Mouse (Mus musculus) ovary, postnatal 14 days (tissue): ENCODE measurements around the gene St8sia2.
"Not testable (repeated sequence)": the region's sequence is repeated elsewhere in the genome, so short reads cannot be mapped to it uniquely, and the experiment has no call there.

Experiments used
- DNase-seq: peaks from one replicate; pipeline ENCODE4 v3.0.0; 2022; ENCODE audit warnings: low spot score

Gene St8sia2

DNA sequence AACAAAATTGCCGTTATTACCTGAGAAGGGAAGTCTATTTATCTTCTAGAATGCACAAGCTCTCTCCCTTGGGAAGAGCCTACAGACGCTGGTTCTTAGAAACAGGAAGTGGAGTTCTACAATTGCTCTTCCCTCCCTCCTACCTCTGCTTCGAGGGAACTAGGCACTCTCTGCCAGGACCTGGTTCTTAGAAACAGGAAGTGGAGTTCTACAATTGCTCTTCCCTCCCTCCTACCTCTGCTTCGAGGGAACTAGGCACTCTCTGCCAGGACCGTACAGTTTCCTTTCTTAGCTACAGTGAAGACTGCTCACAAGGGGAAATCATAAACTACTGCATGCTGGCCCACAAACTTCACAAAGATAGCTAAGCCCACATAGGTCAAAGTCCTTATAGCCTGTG, 41.3 kb downstream of the St8sia2 start:
- DNase-seq: not testable (repeated sequence)

DNA sequence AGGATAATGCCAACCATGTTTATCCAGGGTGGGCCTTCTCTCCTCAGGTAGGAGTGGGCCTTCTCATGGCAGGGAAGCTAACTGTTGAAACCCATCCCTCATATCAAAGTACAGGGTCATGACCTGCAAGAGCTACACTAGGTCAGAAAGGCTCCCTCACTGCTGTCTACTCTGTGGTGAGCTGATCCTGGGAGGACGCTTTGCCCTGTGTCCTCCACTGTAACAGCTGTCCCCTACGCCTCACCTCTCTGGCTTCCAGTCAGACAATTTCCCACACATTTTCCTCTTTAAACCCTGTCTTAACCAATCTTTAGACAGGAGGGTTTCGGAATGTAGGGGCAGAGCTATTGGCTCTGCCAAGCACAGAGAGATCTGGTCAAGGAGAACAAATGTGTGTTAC, 48.3 kb downstream of the St8sia2 start:
- DNase-seq: no peak

DNA sequence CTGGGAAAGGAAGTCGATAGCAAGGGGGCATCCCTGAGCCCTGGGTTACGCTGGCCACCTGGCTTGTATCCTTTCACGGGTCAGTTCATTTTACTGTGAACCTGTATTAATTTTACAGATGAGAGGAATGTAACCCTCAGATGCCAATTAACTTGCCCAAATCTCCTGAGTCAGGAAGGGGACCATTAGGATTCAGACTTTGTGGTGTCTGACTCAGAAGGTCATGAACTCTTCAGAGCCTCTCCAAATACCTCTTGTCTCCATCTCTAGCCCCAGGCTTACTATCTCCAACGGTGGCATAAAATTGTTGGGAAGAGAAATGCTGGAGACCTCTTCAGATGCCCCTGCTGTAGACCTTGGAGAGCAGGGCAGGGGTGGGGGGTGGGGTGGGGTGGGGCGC, 51.1 kb downstream of the St8sia2 start:
- no peak for DNase-seq

DNA sequence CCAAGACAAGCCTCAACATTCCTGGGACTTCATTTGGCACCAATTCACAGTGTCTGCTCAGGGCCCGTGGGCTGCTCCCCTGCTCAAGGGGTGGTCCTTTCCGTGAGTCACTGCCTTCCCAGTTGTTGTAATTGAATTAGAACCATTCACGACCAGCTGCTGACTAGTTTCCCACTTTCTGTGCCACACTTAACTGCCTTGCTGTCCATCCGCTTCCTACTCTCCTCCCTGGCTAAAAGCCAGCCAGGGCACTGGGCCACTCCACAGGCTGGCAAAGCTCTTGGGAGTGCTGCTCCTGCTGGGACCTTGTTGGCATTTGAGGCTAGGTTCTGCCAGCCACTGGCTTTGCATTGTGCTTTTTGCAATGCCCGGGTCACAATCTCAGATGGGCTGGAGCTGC, 59.0 kb downstream of the St8sia2 start:
- DNase-seq: peak; percentile 21

DNA sequence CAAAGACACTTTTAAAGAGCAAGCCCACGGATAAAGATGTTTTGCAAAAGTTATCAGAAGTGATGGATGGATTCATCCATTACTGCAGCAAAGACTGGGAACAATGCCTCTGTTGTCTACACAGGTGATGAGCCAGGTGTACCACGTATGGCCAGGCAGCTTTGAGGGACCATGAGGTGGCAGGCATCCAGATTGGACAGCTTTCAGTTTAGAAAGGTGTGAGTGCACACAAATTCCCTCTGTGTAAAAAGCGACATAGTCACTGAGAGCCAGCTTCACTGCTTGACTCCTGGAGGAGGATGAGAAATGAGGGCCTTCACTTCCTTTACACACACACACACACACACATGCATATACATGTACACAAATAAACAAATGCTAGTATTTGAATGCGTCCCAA, 60.4 kb downstream of the St8sia2 start:
- DNase-seq: no peak

DNA sequence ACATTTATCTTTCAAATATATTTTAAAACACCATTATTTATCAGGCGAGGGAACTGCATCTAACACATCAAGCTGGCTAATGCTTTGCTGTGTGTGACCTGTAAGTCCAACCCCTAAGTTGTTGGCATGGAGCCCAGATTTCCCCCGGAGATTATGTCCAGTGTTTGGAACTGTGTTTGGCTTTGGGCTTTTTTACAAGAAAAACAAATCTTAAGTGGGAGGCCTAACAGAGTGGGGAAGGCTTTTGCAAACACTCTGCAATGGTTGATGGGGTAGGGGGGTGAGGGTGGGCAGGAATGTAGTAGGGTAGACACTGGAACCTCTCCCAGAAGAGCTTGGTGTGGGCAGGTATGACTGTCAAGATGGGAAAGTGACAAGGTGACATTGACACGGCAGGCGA, 71.8 kb downstream of the St8sia2 start:
- DNase-seq: peak; percentile 41

DNA sequence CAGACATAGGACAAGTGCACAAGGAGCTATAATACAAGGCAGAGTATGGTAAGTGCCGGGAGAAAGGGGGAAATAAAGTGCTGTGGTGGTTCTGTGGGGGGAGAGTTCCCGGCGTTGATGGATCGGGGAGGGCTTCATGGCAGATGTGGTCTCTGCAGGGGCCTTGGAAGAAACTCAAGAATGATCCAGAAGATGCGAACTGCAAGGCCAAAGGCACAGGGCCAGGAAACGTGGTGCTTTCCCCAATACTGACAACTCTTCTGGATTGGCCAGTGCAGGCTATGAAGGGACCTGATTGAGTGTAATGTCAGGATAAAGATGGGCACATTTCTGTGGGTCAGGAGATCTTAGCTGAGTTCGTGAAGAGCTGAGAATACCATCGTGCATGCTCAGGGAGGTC, 74.3 kb downstream of the St8sia2 start:
- no peak for DNase-seq

DNA sequence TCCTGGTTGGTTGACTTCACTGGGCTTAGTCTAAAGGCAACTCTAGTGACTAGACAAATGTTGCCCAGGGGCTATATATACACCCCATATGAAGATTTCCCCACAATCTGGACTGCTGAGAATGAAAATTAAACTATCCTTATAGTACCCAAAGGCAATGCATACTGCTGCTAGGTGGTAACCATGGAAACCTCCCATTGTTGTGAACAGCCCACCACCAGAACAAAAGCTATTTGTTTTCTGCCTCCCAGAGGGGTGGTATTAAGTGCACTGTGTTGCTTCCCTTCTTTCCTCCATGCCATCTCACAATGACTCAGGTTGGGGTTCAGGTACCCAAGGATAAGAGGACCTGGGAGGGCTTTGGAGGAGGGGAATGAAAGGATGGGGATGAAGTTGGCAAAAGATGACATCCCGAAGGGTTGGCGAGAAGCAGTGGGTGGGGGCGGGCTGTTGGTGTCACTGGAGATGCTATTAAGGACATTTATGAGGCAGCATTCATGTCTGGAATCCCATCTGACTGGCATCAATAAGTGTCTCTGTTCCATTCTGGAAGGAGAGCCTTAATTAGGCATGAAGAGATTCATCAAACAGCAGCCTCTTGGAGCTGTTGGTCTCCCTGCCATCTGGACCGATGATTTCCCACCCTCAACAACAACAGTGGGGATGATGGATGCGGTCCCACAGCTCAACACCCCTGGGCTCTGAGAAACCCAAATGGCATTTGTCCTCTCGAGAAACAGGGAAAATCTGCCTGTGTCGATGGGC, 75.3 kb downstream of the St8sia2 start:
- no peak for DNase-seq

DNA sequence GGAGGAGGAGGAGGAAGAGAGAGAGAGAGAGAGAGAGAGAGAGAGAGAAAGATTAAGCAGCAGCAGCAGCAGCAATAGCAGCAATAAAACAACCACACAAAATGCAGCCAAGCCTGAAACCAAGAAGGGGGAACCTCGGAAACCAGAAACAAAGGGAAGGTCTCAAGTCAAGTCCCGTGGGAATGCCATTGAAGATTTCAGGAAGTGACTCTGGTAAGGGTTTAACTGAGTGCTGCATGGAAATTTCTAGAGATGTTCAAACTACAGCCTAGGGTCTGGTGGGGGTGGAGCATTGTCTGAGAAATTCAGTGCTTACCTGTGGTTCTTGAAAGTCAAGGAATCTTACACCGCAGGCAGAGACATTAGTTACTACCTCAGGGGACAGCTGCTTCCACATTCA, 77.4 kb downstream of the St8sia2 start:
- DNase-seq: no peak

DNA sequence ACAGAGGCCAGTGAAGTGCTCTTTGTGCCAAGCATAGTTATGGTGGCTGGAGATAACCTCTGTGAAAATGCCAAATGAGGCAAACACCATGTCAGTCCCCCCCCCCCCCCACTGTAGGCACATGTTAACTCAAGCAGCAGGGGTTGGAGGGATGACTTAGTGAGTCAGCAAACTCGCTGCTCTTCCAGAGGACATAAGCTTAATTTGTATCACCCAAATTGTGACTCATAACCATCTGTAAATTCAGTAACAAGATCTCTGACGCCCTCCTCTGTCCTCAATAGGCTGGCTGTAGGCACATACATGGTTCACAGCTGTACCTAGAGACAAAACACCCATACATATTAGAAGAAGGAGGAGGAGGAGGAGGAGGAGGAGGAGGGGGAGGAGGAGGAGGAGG, 77.8 kb downstream of the St8sia2 start:
- DNase-seq: no peak

DNA sequence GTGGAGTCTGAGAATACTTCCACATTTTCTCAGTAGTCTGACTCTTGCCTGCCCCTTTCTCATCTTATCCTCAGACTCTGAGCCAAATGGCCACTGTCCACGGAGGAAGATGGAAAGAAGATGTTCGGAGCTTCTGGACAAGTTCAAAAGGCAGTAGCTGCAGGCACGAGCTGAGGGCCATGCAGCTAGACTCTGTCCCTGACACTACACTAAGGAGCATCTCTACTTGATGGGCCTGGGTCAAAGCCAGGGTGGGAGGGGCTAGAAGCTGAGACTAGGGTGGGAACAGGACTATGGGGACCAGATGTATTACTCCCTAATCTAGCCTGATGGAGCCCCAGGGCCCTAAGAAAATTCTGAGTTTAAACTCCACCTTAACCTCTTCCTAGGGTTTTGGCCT, 80.5 kb downstream of the St8sia2 start:
- DNase-seq: no peak

DNA sequence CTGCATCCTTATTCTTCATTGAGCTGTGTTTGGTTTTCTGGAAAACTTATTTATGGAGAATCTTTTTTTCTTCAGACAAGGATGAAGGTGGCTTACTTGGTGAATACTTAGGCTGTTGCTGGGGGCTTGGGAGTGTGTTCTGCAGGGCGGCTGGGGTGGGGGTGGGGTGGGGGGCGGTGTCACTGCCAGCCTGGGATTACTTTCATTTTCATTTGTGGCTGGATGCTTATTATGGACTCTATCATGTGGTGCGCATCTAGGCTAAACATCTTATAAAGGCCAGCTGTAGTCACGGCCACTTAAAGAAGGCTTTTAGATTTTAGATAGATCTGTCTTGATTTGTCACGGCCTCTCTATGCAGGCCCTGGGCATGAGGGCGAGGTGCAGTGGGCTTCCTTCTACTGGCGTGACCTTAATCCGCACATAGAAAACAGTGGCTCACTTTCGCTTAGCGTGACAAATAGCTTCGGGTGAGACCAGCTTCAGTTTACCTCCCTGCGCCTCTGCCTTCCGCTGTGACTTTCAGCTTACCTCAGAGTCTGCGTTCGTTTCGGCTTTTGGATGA, 92.5 kb downstream of the St8sia2 start:
- no peak for DNase-seq

DNA sequence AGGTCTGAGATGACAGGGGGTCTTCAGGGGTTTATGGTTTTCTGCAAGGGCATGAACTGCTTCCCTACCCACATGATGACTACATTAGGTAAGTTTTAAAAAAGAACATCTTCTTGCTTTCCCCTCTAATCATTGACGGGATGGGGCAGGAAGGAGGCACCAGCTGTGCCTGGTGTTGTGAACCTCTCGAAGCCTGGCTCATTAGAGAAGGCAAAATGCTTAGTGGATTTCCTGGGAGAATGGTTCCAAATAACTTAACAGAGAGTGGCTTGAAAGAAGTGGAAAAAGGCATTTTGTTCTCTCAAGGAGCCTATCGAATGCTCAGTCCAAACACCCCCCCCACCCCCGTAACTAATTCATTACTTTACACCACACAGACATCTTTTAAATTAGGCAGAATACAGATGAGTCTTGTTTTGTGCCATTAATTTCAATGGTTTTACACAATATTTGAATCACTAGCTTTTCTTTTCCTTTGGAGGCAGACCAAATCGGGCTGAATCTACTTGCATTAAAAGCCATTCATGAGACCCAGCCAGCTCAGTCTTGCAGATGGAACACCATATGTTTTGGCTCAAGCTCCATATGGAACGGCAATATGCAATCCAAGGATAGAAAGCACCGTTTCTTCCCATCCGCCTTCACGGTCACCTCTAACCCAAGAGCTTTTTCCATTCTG, 95.7 kb downstream of the St8sia2 start:
- no peak for DNase-seq

DNA sequence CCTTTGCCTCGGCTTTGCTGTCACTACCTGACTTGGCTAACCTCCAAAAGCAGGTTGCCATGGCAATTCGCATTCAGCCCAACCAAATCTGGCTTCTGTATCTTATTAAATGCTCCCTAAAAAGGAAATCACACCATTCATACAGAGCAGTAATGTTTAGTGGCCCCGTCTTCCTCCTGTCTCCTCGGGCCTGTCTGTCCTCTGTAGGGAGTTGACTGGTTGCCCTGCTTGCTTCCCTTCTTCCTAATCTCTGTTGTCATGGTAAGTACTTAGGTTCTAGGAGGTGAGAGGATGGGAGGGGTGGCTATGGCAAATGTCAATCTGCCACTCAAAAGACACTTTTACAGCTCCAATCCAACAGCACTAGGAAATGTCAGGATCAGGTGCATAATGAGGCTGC, 101.6 kb downstream of the St8sia2 start:
- no peak for DNase-seq

DNA sequence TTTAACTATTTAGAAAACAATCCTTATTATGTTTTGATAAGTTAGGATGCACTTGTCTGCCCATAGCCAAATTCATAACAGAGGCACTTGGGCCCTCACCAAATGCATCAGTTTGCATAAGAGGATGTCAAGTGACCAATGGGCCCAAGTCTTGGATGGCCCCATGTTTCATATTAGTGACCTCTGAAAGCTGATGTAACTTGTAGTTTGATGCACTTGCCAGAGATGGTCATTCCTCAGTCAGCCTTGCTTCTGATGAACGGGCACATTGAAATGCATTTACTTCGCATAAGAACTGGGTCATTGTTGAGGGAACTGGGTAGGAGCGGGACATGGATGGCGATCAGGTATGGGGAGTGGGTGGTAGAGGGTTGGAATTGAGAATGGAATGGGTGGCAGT, 102.6 kb downstream of the St8sia2 start:
- DNase-seq: no peak

DNA sequence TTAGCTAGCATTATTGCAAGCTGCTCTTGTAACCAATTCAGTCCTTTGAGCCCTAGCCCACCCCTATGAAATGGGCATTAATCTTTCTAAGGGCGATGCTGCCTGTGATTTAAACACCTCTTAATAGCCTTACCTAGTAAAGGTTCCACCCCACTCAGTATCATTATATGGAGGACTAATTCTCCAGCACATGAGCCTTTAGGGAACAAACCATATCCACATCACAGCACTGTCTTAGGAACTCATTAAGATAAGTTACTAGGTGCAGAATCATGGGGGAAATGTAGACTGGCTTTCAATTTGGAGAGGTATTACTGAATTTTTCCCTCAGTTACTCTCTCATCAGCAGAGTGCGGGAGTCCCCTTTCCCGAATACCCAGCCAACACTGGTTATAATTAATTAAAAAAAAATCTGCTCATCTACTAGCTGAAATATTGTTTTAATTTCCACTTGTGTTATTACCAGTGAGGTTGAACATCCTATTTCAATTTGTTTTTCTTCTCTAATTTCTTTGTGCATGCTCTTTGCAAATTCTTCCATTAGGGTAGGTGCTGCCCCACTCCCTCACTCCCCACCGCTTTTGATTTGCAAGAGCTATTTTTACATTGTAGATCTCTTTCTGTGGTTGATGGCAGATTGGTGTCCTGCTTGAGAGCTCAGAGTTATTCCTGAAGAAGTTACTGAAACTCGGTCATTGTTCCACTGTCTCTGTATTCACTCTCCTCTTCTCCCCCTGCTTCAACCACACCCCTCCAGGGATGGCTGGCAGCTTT, 103.9 kb downstream of the St8sia2 start:
- no peak for DNase-seq

DNA sequence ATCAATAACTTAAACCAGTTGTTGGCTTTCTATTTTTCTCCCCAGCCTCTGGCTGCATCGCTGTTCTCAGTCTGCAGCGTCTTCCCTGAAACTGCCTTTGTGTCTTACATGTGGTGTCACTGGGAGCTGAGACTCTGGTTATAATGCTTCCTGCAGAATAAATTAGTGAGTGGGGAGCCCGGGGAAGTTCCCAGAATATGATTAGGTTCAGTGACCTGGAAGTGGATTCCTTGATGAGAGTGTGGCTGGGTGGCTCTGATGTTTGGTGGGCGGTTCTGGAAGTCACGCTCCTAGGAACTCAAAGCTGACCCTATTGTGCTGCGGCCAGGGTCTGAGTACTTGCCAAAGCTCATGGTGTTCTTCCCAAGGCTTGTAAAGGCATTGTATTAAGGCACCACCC, 119.0 kb downstream of the St8sia2 start:
- DNase-seq: no peak

DNA sequence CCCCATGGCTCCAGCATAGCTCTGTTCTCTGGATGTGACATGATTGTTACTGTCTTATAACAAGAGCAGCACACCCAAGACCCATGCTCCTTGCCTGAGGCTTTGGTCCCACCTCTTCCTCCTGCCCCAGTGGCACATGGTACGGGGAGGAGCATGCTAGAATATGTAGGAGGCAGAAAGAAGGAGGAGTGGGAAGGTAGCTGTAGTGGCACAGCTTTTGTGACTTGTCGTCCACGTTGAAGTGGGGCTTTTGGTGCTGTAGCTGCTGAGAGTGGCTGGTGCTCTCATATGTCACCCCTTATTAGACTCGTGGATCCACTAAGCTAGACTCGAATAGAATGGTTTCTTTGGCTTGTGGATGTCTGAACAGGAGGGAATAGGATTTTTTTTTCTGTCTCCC, 121.7 kb downstream of the St8sia2 start:
- no peak for DNase-seq

DNA sequence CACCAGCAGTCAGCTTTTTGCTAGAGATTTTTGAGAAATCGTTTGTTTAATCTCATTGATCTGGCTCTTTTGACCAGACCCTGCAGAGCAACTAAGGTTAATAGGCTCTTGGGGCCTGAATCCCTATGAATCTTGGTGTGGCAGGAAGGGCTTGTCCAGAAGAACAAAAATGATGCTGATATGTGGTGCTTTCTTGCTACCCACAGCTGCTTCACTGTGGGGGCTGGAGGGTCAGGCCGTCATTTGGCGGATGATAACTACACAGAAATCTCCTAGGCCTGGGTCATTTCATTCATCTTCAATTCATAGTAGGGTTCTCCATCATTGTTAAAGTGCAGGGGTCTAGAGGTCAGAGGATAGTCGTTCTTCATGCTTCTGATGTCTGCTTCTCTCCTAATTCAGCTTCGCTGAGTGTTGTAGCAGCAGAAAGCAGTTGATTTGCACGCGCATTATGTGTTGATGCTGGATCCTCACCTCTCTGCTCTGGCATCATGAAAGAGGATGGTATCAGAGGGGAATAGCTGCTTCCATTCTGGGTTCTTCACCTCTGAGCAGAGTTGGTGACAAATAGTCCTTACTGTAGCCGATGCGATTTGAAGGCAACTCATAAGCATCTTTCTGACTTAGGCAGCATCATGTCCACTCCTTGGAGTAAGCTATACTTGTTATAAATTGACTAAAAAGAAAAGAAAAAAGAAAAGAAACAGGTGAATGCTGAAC, 122.4 kb downstream of the St8sia2 start:
- no peak for DNase-seq

DNA sequence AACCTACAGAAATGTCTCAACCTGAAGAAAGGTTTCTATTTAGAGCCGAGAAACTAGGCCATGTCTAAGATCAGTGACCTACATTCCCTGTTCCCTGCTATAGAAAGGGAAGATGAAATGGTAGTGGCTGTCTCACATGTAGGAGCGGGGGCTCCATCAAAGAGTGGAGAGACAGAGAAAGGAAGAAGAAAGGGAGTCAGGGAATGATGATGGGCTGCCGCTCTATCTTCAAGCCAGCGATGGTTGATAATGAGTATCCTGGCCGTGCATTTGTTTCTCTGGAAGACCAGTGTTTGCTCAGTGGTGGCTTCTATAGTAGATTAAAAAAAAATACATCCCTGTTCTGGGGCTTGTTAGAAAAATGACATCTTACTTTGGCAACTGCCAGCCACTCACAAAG, 123.0 kb downstream of the St8sia2 start:
- no peak for DNase-seq
